Mouse (Mus musculus) liver, postnatal 0 days (tissue): ENCODE measurements at regions not wholly inside any gene's neighbourhood (a gene's known extent, or its start where the extent isn't known, plus 50 kb on each side); places are given as distances from the start of the nearest gene placed in this dataset.

Source experiments
- ATAC-seq: fragments of 200-750 bp; cut with Nextera tagmentation; 2 replicates; pipeline ENCODE4 v1.8.0; 2017; ENCODE audit warnings: mild to moderate bottlenecking, moderate library complexity
- DNase-seq: peaks from one replicate; pipeline ENCODE4 v3.0.0-alpha.2; 2016
- H3K27ac ChIP-seq: fragments of 300-500 bp; sonication (generic); 2 replicates; pipeline ENCODE4 v1.5.1; 2014; ENCODE audit warnings: antibody characterized with exemption, moderate library complexity, mild to moderate bottlenecking, low read depth
- H3K27me3 ChIP-seq: fragments of 300-500 bp; sonication (generic); 2 replicates; pipeline ENCODE4 v1.6.1; 2014; ENCODE audit warnings: low read length, control low read depth, mixed read lengths; ENCODE audit not compliant: insufficient read depth
- H3K36me3 ChIP-seq: fragments of 300-500 bp; sonication (generic); replicated peaks from 2 replicates; pipeline ENCODE4 v1.6.1; 2014; ENCODE audit warnings: mild to moderate bottlenecking, control low read depth, low read length, moderate library complexity, mixed read lengths; ENCODE audit not compliant: insufficient read depth
- H3K4me1 ChIP-seq: fragments of 300-500 bp; sonication (generic); 2 replicates; pipeline ENCODE4 v1.6.1; 2014; ENCODE audit warnings: antibody characterized with exemption, mild to moderate bottlenecking, control low read depth; ENCODE audit not compliant: insufficient read depth
- H3K4me2 ChIP-seq: fragments of 300-500 bp; sonication (generic); 2 replicates; pipeline ENCODE4 v1.6.1; 2014; ENCODE audit warnings: low read depth, mild to moderate bottlenecking, low read length, moderate library complexity, mixed read lengths
- H3K4me3 ChIP-seq: fragments of 300-500 bp; sonication (generic); 2 replicates; pipeline ENCODE4 v1.5.1; 2014; ENCODE audit warnings: low read depth, low read length
- H3K9ac ChIP-seq: fragments of 300-500 bp; sonication (generic); replicated peaks from 2 replicates; pipeline ENCODE4 v1.6.1; 2014; ENCODE audit warnings: mild to moderate bottlenecking, moderate library complexity
- H3K9me3 ChIP-seq: fragments of 300-500 bp; sonication (generic); 2 replicates; pipeline ENCODE4 v1.6.1; 2016; ENCODE audit warnings: mild to moderate bottlenecking, control low read depth, low read length, mixed read lengths
- CTCF ChIP-seq: sonication (generic); IDR thresholded peaks from 2 replicates; pipeline ENCODE4 v1.5.1; 2016; ENCODE audit warnings: antibody characterized with exemption, low read depth
- EP300 ChIP-seq: IDR thresholded peaks from 2 replicates; pipeline ENCODE4 v1.6.1; 2016; ENCODE audit warnings: antibody characterized with exemption, low read depth, mild to moderate bottlenecking
- WGBS: fragments of 180-500 bp; shearing (Covaris S2); extraction: QIAGEN DNeasy Blood & Tissue Kit; methylation state at CpG from one replicate; pipeline ENCODE4 v1.1.7; 2014; ENCODE audit not compliant: insufficient replicate concordance; 5-methylcytosine and 5-hydroxymethylcytosine counted together

DNA sequence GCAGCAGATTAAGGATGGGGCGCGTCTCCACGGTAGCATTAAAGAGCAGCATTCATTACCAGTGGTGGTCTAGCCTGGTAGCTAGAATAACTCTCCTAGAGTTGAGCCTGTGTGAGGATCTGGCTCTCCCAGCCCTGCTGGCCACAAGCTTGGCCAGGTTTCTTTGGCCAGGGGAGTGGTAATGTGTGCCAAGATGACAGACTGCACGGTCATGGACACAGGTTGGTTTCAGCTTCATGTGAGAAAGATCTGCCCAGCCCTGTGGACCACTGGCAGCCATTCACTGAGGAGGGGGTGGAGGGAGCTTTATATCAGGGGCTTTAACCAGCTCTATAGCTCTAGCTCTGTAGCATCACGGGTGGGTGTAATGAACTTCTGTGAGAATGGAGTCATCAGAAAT lies 176.5 kb downstream of the Matn1 start:
- no peak for DNase-seq
- Histone ChIP-seq H3K9ac (no peak overlapping the region), H3K27me3 (no peaks in the 10 kb centered on the region), H3K9me3 (no peaks in the 10 kb centered on the region), H3K4me2 (no peak overlapping the region), H3K27ac (no peak overlapping the region), H3K36me3 (no peaks in the 10 kb centered on the region), H3K4me3 (no peak overlapping the region), H3K4me1 (no peaks in the 10 kb centered on the region)
- 72% methylated on average over 5 of the region's 5 CpGs for WGBS
- no peak for ATAC-seq
- TF ChIP-seq CTCF = no peak
- no peak for TF ChIP-seq EP300

DNA sequence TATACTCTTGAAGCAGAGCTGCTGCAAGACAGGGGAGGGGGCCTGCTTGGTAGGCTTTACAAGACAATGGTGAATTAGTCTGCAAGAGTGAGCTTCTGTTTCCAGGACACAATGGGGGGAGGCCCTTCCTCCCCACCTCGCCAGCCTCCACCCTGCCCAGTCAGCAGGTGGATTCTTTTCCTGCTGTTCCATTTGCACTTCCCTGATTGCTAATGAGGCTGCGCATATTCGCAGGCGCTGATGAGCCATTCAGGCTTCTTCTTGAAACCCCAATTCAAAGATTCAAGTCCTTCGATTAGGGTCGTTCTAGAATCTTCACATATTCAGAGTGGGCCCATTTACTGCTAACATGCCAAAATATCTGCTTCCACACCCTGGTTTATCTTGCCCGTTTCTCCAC lies 181.8 kb downstream of the Matn1 start:
- 43% methylated on average over 7 of the region's 7 CpGs for WGBS
- ATAC-seq (no peak), DNase-seq (no peak)
- H3K27ac ChIP-seq = no peak overlapping the region
- no peak overlapping the region for H3K4me3 ChIP-seq
- no peaks in the 10 kb centered on the region for H3K4me1 ChIP-seq
- H3K9me3 ChIP-seq = no peaks in the 10 kb centered on the region
- H3K4me2 ChIP-seq = no peak overlapping the region
- TF ChIP-seq CTCF (no peak), EP300 (no peak)
- H3K27me3 ChIP-seq = no peaks in the 10 kb centered on the region
- no peaks in the 10 kb centered on the region for H3K36me3 ChIP-seq
- H3K9ac ChIP-seq = no peak overlapping the region

DNA sequence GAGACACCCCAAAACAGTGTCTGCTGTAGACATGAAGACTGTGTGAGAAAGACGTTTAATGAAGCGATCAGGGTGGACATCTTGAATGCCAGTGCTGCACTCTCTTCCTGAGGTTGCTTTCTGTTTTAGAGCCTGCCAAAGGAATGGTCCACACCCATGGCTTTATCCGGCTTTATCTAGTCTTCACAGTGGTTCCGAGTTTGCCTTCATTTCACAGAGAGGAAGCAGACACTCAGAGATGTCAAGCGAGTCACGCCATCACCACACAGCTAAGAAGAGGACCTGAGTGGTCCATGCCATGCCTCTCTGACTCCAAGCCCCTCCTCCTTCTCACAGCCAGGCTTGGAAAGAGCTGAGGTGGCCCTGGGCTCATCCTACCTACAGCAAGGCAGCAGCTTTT lies 182.7 kb downstream of the Matn1 start:
- no peak for TF ChIP-seq CTCF
- no peak for TF ChIP-seq EP300
- no peak overlapping the region for H3K9ac ChIP-seq
- no peak overlapping the region for H3K27ac ChIP-seq
- H3K36me3 ChIP-seq = no peaks in the 10 kb centered on the region
- no peak for DNase-seq
- no peaks in the 10 kb centered on the region for H3K27me3 ChIP-seq
- no peak overlapping the region for H3K4me3 ChIP-seq
- H3K9me3 ChIP-seq = no peaks in the 10 kb centered on the region
- WGBS = 63% methylated on average over 6 of the region's 6 CpGs
- no peak overlapping the region for H3K4me2 ChIP-seq
- H3K4me1 ChIP-seq = no peaks in the 10 kb centered on the region
- no peak for ATAC-seq

- no peaks in the 10 kb centered on the region for H3K27me3 ChIP-seq
- no peak overlapping the region for H3K27ac ChIP-seq
- TF ChIP-seq EP300 (no peak), CTCF (no peak)
- no peak overlapping the region for H3K4me2 ChIP-seq
- H3K36me3 ChIP-seq = no peaks in the 10 kb centered on the region
- no peak for ATAC-seq
- 32% methylated on average over 3 of the region's 3 CpGs for WGBS
- no peaks in the 10 kb centered on the region for H3K9me3 ChIP-seq
- H3K4me3 ChIP-seq = no peak overlapping the region
- H3K9ac ChIP-seq = no peak overlapping the region
- H3K4me1 ChIP-seq = no peaks in the 10 kb centered on the region
- DNase-seq = no peak
These were observed 184.5 kb downstream of the Matn1 start for GRCm38 (mm10) chr4:131128646-131129045.

DNA sequence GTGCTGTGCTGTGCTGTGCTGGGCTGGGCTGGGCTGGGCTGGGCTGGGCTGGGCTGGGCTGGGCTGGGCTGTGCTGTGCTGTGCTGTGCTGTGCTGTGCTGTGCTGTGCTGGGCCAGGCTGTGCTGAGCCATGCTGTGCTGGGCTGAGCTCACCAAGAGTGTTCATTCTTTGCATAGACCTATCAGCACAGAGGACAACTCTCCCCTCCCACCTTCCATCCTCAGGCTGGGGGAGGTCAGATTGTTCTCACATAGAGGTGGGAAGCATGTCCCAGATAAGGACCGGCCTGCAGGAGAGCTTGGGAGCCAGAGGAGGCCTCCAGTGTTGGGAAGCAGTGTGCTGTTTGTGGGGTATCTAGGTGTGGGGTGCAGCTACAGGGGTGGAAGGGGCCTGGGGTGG lies 188.0 kb downstream of the Matn1 start:
- Histone ChIP-seq H3K4me1 (no peaks in the 10 kb centered on the region), H3K36me3 (no peaks in the 10 kb centered on the region), H3K4me2 (no peak overlapping the region), H3K9ac (no peak overlapping the region), H3K27me3 (no peaks in the 10 kb centered on the region), H3K27ac (no peak overlapping the region), H3K9me3 (no peaks in the 10 kb centered on the region), H3K4me3 (no peak overlapping the region)
- DNase-seq = no peak
- ATAC-seq = no peak
- TF ChIP-seq EP300 = no peak
- no peak for TF ChIP-seq CTCF
- 13% methylated on average over 1 of the region's 1 CpGs for WGBS

DNA sequence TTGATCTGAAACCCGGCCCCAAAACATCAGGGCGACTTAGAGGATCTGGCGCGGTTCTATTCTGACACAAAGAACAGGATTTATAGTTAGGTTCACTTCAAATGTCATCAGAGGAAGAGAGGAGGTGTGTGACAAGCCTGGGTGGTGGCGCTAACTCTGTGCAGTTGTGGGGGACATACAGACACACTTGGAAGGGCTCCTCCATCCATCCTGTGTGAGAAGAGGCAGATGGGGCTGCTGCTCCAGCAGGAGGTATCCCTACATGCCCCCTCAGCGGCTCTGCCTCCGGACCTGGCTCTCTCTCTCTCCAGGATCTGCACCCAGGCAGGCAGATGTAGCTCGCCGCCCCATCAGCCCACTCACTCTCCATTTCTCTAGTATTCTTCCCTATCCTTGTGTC lies 188.6 kb downstream of the Matn1 start:
- ATAC-seq (no peak), DNase-seq (no peak)
- WGBS = 60% methylated on average over 9 of the region's 9 CpGs
- Histone ChIP-seq H3K4me1 (no peaks in the 10 kb centered on the region), H3K27ac (no peak overlapping the region), H3K9ac (no peak overlapping the region), H3K4me3 (no peak overlapping the region), H3K36me3 (no peaks in the 10 kb centered on the region), H3K9me3 (no peaks in the 10 kb centered on the region), H3K4me2 (no peak overlapping the region), H3K27me3 (no peaks in the 10 kb centered on the region)
- TF ChIP-seq CTCF (no peak), EP300 (no peak)

DNA sequence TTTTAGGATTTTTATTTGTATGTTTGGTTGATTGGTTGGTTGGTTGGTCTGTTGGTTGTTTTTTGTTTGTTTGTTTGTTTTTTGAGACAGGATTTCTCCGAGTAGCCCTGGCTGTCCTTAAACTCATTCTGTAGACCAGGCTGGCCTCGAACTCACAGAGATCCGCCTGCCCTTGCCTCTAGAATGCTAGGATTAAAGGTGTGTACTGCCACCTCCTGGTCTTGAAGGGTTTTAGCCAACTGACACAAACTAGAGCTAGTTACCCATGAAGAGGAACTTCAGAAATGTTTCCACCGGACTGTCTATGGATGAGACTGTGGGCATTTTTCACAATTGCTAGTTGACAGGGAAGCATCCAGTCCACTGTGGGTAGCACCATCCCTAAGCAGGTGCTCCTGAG lies 191.7 kb downstream of the Matn1 start:
- ATAC-seq (no peak), DNase-seq (no peak)
- no peak overlapping the region for H3K27ac ChIP-seq
- H3K4me2 ChIP-seq = no peak overlapping the region
- WGBS = 71% methylated on average over 4 of the region's 4 CpGs
- no peaks in the 10 kb centered on the region for H3K9me3 ChIP-seq
- H3K36me3 ChIP-seq = no peaks in the 10 kb centered on the region
- H3K9ac ChIP-seq = no peak overlapping the region
- TF ChIP-seq CTCF = no peak
- no peak for TF ChIP-seq EP300
- H3K4me1 ChIP-seq = no peaks in the 10 kb centered on the region
- H3K4me3 ChIP-seq = no peak overlapping the region
- no peaks in the 10 kb centered on the region for H3K27me3 ChIP-seq
